Mouse (Mus musculus): ENCODE results near the gene Eapp. TPM values are rescaled to one million over a fixed set of nuclear protein-coding genes. Genes with fewer than 3 reads are reported as not detected.

The Eapp gene
- total RNA-seq, 2 experiments from 2014 or later = 25.1 to 27.3 TPM

DNA sequence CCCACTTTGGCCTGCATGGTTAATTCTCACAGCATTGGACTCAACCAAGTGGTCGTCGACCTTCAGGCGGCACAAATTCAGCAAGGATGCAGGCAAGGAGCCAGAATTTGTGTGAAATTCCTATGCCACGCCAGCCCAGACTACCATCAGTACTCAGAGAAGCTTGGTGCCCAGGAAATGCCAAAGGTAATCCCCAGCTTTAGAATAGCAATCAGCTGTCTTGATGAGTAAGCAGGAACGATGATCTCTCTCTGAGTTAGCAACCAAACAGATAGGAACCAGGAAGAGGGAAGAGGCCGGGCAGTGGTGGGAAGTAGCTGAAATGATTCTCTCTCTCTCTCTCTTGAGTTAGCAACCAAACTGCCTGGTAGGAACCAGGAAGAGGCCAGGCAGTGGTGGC, 55.4 kb downstream of the Eapp start:
- DNase-seq = no peak

- no peak for DNase-seq
Measured at GRCm38 (mm10) chr12:54637033-54637432, 58.7 kb downstream of the Eapp start.

GRCm38 (mm10) chr12:54632141-54632540, 63.6 kb downstream of the Eapp start:
- no peak for DNase-seq

DNA sequence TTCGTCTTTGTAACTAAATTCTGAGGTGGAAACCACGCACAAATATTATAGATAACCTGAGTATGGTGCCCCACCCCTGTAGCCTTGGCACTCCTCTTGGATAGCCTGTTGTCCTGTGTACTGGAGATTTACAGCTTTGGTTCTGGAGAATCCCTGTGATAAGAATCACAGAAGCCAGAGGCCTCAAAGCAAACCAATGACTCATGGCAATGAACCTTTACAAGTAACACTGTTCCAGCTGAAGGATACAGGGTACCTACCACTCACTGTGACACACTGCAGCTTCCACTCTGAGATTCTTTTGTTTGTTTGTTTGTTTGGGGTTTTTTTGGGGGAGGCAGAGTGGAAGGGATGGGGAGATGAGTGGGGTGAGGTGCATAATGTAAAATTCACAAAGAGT, 73.8 kb downstream of the Eapp start:
- DNase-seq = no peak

Small RNA genes lying within 50 kb of the gene (microRNA-seq; reads per million reads assigned to microRNA genes)
- gene Mir1892 = 0 reads per million in 2 experiments

Other genes starting within 250 kb of the Eapp start
- 10 to 100 TPM; 32.0 to 32.6 TPM for gene Sptssa, start 39.3 kb downstream of the Eapp start, total RNA-seq (2021)
- gene Snx6, start 99.8 kb upstream of the Eapp start, total RNA-seq (2021) = 10 to 100 TPM; 32.2 to 32.6 TPM
- 100 to 1,000 TPM; 393 to 400 TPM for gene Cfl2, start 167.0 kb upstream of the Eapp start, total RNA-seq (2021)

Measured in heart, adult 18-20 months (tissue).